Mouse (Mus musculus): ENCODE data around the gene 9330182L06Rik. TPM values are rescaled to one million over a fixed set of nuclear protein-coding genes. Genes with fewer than 3 reads are reported as not detected.

9330182L06Rik gene
- 4.3 and 4.7 TPM in 2 replicates for polyA plus RNA-seq (2015; fragmentation: Nextera tagmentation; extraction: Ambion mirVana)

DNA sequence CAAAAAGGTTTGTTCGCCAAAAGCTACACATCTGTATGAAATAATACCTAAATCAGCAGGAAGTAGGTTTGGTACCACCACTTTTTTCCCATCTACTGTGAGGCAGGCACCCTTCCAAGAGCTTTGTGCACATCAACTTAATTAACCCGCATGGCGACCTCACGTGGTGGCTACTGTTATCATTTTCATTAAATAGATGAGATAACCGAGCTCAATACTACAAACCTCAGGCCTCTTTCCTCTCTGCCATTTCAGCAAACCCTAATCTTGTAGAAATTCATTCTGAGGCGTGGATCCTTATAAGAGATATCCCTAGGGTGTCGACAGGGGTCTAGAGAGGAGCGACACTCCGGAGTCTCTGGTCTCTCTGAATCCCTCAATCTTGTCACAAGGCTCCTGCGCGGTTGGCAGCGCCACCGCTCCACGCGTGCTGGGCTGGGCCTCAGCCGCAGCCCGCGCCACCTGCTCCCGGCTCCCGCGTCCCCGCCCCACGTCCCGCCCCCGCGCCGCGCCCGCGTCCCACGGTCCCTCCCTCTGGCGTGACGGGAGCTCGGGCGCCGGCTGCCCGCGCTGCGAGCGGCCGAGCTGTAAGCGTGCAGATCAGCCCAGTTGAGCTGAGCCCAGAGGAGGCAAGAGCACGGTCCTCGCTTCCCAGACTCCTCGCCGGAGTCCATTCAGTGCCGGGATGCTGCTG lies at the start of gene 9330182L06Rik:
9330182L06Rik (plus strand) TSS at position 533 of the 694 bp plus-strand sequence.
- Histone ChIP-seq H3K4me1 (0 out of 2 replicates have a peak, but pooled peaks cover 3% of the 10 kb centered on the region), H3K27me3 (replicated peaks) (0 out of 2 replicates have a peak, but pooled peaks cover 5% of the 10 kb centered on the region)

DNA sequence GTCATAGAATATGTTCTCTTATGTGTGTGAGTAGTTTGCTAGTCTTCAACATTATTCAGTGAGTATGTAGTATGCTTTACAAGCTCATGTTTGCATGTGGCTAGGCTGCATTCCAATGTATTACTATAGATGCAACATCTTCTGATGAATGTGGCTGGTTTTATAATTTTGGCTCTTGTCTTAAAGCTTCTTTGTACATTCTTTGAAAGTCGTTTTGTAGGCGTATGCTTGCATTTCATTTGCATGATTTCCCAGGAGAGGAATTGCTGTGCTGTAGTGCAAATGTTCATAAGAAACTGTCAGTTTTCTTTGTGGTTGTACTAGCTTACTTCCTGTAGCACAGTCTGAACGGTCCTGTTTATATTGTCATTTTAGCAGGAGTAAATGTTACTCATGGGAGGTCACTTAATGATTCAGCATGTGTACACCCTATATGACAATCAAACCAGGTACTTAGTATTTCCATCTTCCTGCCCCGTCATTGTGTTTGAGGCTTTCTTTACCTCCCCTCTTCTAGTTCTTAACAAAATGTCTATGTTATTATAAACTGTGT lies 38.4 kb upstream of the 9330182L06Rik start:
- H3K4me1 ChIP-seq: no peaks in the 10 kb centered on the region
- 69% methylated on average over 4 of the region's 4 CpGs for WGBS
- H3K27me3 ChIP-seq (replicated peaks): no peaks in the 10 kb centered on the region
- no peaks in the 10 kb centered on the region for H3K9me3 ChIP-seq
- no peak overlapping the region for H3K9ac ChIP-seq
- H3K4me3 ChIP-seq (replicated peaks): no peak overlapping the region
- no peaks in the 10 kb centered on the region for H3K36me3 ChIP-seq
- no peak for ATAC-seq (ENCODE audit: insufficient read depth, low FRiP score, low read depth)
- no peak overlapping the region for H3K27ac ChIP-seq
- H3K4me2 ChIP-seq: no peak overlapping the region

More for the DNA sequence above, at the start of gene 9330182L06Rik:
- peak; percentile 94 for ATAC-seq (ENCODE audit: insufficient read depth, low FRiP score, low read depth)
- H3K4me2 ChIP-seq: peak within 1 kb of the TSS; percentile 97
- peak within 1 kb of the TSS; percentile 65 for H3K4me3 ChIP-seq (replicated peaks)
- no peaks in the 10 kb centered on the region for H3K9me3 ChIP-seq
- peak within 1 kb of the TSS; percentile 69; the same call in 1 of the 2 replicates for H3K27ac ChIP-seq
- H3K9ac ChIP-seq: peak within 1 kb of the TSS; percentile 46
- no peaks in the 10 kb centered on the region for H3K36me3 ChIP-seq
- 1% methylated on average over 41 of the region's 47 CpGs for WGBS

DNA sequence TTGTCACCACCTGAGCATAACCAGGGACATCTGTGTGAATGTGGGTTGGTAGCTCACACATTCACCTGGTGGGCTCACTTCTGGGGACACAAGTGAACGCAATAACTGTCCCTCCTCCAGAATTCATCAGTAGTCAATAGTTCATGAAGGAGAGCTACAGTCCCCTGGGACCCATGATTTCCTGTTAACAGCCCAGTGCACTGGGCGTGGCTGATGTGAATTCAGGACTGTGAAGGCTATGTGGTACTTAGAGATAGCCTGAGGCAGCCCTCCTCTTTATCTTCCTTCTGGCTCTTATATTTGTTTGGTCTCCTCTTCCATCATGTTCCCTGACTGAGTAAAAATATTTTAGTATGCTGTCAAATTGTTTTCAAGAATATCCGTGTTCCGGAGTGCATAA lies 1.6 kb upstream of the 9330182L06Rik start:
- 75% methylated on average over 4 of the region's 4 CpGs for WGBS
- H3K27ac ChIP-seq: no peak overlapping the region
- no peak overlapping the region for H3K4me3 ChIP-seq (replicated peaks)
- no peak overlapping the region for H3K9ac ChIP-seq
- H3K27me3 ChIP-seq (replicated peaks): 0 out of 2 replicates have a peak, but pooled peaks cover 5% of the 10 kb centered on the region
- no peak overlapping the region for H3K4me2 ChIP-seq
- H3K4me1 ChIP-seq: 0 out of 2 replicates have a peak, but pooled peaks cover 3% of the 10 kb centered on the region
- no peak for ATAC-seq (ENCODE audit: insufficient read depth, low FRiP score, low read depth)
- H3K9me3 ChIP-seq: no peaks in the 10 kb centered on the region
- no peaks in the 10 kb centered on the region for H3K36me3 ChIP-seq

DNA sequence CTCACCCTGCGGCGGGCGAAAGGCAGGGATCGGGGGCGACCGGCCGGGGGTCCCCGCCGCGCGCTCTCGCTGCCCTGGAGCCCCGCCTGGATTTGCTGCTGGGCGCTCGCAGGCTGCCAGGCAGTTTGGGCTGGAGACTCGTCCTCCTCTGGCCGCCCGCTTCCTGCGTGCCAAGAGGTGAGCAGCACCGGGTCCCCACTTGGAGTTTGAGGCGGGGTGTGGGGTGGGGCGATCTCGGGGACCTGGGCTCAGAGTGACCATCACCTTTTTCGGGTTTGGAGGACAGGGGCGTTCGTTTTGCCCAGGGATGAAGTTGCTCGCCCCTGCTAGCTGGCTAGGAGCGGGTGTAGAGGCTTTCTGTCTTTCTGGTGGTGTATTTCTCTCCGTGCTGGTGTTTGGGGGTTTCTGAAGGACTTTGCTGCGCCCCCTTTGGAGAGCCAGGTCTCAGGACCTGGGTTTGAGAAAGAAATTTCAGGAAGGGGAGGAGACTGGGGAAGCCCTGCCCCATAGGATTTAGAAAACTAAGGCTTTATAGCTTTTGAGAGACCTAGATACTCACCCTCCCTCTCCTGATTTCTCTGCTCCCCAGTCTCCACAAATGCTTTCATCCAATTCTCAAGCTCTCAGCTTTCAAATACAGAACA lies 484 bp downstream of the 9330182L06Rik start:
- H3K9ac ChIP-seq: peak overlapping the region; percentile 46
- under 1% methylated on average over 30 of the region's 30 CpGs for WGBS
- H3K27me3 ChIP-seq (replicated peaks): 0 out of 2 replicates have a peak, but pooled peaks cover 5% of the 10 kb centered on the region
- 0 out of 2 replicates have a peak, but pooled peaks cover 3% of the 10 kb centered on the region for H3K4me1 ChIP-seq
- H3K36me3 ChIP-seq: no peaks in the 10 kb centered on the region
- peak overlapping the region; percentile 97 for H3K4me2 ChIP-seq
- H3K27ac ChIP-seq: peak overlapping the region; percentile 69; the same call in 1 of the 2 replicates
- H3K9me3 ChIP-seq: no peaks in the 10 kb centered on the region
- ATAC-seq (ENCODE audit: insufficient read depth, low FRiP score, low read depth): no peak; the same call in 1 of the 2 replicates
- peak overlapping the region; percentile 65 for H3K4me3 ChIP-seq (replicated peaks)

DNA sequence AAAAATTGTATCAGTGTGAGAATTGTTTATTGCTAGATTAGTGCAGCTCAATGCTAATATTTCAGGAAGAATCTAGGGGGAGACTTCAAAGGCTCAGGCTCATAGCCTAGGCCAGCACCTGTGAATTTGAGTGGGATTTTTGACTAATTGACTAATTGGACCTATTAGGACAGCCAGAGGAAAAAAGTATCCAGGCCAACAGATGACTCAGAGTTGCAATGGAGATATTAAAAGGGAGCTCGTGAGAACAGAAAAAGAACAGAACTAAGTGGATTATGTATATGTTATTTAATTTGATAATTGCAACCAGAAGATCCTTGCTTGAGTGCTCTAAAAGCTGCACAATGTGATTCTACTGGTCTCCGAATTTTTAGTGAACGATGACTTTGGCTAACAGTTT lies 3.7 kb downstream of the 9330182L06Rik start:
- H3K36me3 ChIP-seq: no peaks in the 10 kb centered on the region
- no peaks in the 10 kb centered on the region for H3K9me3 ChIP-seq
- H3K4me2 ChIP-seq: no peak overlapping the region
- H3K9ac ChIP-seq: no peak overlapping the region
- no peak overlapping the region for H3K27ac ChIP-seq
- no peak overlapping the region for H3K4me3 ChIP-seq (replicated peaks)
- 76% methylated on average over 3 of the region's 3 CpGs for WGBS
- ATAC-seq (ENCODE audit: insufficient read depth, low FRiP score, low read depth): no peak
- 0 out of 2 replicates have a peak, but pooled peaks cover 3% of the 10 kb centered on the region for H3K4me1 ChIP-seq
- 0 out of 2 replicates have a peak, but pooled peaks cover 5% of the 10 kb centered on the region for H3K27me3 ChIP-seq (replicated peaks)

DNA sequence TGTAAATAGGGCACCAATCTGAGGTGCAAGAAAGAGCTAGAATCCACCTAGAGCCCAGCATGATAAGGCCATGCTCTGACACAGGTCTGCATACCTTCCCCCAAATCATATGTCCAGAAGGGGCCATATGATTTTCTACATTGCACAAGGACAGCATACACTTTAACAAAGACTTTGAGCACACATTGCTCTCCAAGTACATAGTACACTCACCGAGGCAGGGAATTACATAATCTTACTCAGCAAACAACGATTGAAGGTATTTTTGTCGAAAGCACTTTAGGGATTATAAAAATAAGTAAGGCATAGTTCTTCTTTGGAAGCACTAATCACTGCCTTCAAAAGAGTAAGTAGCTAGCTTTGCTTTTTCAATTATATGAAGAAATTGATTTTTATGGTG lies 7.1 kb downstream of the 9330182L06Rik start:
- no peak overlapping the region for H3K4me2 ChIP-seq
- no peaks in the 10 kb centered on the region for H3K9me3 ChIP-seq
- H3K27ac ChIP-seq: no peak overlapping the region
- no peaks in the 10 kb centered on the region for H3K27me3 ChIP-seq (replicated peaks)
- H3K4me1 ChIP-seq: no peaks in the 10 kb centered on the region
- no peak for ATAC-seq (ENCODE audit: insufficient read depth, low FRiP score, low read depth)
- 70% methylated on average over 3 of the region's 3 CpGs for WGBS
- H3K4me3 ChIP-seq (replicated peaks): no peak overlapping the region
- no peaks in the 10 kb centered on the region for H3K36me3 ChIP-seq
- H3K9ac ChIP-seq: no peak overlapping the region

DNA sequence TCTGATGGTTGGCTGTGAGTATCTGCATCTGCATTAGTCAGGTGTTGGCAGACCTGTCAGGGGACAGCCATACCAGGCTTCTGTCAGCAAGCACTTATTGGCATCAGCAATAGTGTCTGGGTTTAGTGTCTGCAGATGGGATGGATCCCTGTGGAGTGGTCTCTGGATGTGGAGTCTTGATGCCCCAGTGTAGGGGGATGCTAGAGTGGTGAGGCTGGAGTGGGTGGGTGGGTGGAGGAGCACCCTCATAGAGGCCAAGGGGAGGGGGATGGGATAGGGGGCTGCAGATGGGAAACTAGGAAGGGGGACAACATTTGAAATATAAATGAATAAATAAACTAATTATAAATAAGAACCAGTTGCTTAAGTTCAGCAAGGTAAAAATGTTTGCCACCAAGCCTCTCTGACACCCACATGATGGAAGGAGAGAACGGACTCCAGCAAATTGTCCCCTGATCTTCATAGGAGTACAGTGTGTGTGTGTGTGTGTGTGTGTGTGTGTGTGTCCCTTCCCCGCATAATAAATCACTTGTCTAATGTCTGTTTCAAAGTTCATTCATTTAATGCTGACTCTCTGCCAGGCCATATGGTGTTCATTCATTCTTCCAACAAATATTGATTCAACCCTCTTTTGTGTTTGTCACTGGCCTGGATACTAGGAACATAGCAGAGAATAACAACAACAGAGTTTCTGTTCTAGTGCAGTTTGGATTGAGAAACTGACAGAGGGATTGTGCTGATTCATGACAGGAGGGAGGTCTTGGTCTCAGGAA lies 30.0 kb downstream of the 9330182L06Rik start:
- Histone ChIP-seq H3K4me1 (no peaks in the 10 kb centered on the region), H3K27ac (no peak overlapping the region), H3K4me3 (replicated peaks) (no peak overlapping the region), H3K9ac (no peak overlapping the region), H3K9me3 (no peaks in the 10 kb centered on the region), H3K36me3 (no peaks in the 10 kb centered on the region), H3K4me2 (no peak overlapping the region), H3K27me3 (replicated peaks) (no peaks in the 10 kb centered on the region)
- 80% methylated on average over 2 of the region's 2 CpGs for WGBS
- no peak; the same call in 1 of the 2 replicates for ATAC-seq (ENCODE audit: insufficient read depth, low FRiP score, low read depth)

DNA sequence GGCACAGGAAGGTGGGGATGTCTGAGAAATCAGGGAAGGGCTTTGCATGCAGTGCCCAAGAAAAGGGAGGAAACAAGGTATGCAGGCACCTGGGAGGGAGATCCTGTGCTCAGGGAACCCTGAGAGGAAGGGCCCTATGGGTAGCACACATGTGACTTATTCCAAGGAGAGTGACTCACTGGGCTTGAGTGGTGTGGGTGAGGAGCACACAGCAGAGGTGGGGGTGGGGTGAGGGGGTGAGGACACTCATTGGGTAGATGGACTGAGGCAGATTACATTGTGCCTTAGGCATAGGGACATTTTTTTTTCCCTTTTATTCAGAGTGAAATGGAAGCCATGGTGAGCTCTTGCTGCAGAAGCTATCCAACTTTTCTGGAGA lies 30.6 kb downstream of the 9330182L06Rik start:
- no peak for ATAC-seq (ENCODE audit: insufficient read depth, low FRiP score, low read depth)
- no peaks in the 10 kb centered on the region for H3K9me3 ChIP-seq
- H3K4me1 ChIP-seq: no peaks in the 10 kb centered on the region
- no peak overlapping the region for H3K27ac ChIP-seq
- no peaks in the 10 kb centered on the region for H3K27me3 ChIP-seq (replicated peaks)
- no peak overlapping the region for H3K9ac ChIP-seq
- no peaks in the 10 kb centered on the region for H3K36me3 ChIP-seq
- H3K4me3 ChIP-seq (replicated peaks): no peak overlapping the region
- no peak overlapping the region for H3K4me2 ChIP-seq

DNA sequence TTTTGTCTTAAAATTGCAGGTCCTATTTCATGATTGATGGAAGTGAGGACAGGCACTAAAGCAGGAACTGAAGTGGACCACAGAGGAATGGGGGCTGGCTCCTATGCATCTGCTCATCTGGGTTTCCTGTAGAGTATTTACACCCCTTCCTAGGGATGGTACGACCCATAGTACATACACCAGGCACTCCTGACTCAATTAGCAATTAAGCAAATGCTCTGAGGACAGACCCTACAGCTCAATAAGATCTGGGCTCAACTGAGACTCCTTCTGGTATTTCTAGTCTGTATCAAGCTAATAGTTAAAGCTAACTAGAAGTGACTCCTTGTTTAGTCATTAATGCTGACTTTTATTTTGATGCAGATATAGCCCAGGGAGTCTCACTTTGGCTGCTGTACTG lies 60.9 kb downstream of the 9330182L06Rik start:
- Histone ChIP-seq H3K4me2 (no peak overlapping the region), H3K4me3 (replicated peaks) (no peak overlapping the region), H3K9me3 (no peaks in the 10 kb centered on the region), H3K27ac (no peak overlapping the region), H3K36me3 (no peaks in the 10 kb centered on the region), H3K4me1 (no peaks in the 10 kb centered on the region), H3K27me3 (replicated peaks) (no peaks in the 10 kb centered on the region), H3K9ac (no peak overlapping the region)
- no peak for ATAC-seq (ENCODE audit: insufficient read depth, low FRiP score, low read depth)
- WGBS: 39% methylated on average over 1 of the region's 1 CpGs

DNA sequence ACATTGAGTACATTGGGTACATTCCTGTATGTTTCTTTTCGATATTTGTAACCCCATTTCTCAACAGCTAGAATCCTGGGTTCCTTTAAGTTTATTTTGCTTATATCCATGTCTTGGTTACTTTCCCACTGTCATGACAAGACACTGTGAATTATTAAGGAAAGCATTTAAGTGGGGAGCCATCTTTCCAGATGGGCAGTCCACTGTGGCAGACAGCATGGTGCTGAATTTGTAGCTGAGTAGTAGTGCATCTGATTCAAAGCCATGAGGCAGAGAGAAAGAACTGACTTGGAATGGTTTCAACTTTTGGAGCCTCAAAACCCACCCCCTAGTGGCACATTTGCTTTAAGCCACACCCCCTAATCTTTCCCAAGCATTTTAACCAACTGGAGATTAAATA lies 61.6 kb downstream of the 9330182L06Rik start:
- 91% methylated on average over 1 of the region's 1 CpGs for WGBS
- ATAC-seq (ENCODE audit: insufficient read depth, low FRiP score, low read depth): no peak
- H3K4me1 ChIP-seq: no peaks in the 10 kb centered on the region
- no peak overlapping the region for H3K27ac ChIP-seq
- no peak overlapping the region for H3K4me2 ChIP-seq
- no peak overlapping the region for H3K9ac ChIP-seq
- no peaks in the 10 kb centered on the region for H3K36me3 ChIP-seq
- no peaks in the 10 kb centered on the region for H3K27me3 ChIP-seq (replicated peaks)
- no peak overlapping the region for H3K4me3 ChIP-seq (replicated peaks)
- H3K9me3 ChIP-seq: no peaks in the 10 kb centered on the region

DNA sequence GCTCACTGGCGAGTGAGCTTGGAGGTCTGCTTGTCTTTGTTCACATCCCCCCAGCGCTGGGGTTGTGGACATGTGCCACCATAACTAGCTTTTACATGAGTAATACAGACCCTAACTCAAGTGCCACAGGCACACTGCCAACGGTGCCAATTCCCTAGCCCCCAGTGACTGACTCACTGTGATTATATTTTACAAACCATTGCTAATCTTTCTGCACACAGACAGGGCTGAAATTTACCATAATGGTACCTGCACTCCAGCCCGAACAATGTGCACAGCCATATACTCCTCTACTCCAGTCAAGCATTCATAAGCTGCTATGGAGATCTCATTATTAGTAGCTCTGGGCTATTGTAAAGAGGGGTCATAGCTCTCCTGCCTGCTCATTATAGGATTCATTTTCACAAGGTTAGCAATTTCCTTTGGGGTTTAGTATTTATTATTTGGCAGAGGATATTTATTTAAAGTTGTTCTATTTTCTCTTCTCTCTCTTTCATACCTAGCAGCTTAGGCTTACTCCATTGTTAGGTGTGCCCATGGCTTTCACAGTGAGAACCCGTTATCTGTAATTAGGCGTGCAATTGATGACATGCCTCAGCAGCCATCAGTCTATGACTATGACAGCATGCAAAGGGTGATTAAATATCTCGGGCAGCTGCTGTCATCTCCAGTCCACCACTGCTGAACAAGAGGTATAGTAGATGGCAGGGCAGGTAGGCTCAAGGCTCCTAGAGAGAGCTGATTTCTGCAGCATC lies 73.0 kb downstream of the 9330182L06Rik start:
- 67% methylated on average over 7 of the region's 7 CpGs for WGBS
- H3K4me1 ChIP-seq: no peaks in the 10 kb centered on the region
- no peak overlapping the region for H3K27ac ChIP-seq
- H3K9me3 ChIP-seq: no peaks in the 10 kb centered on the region
- no peaks in the 10 kb centered on the region for H3K36me3 ChIP-seq
- H3K4me2 ChIP-seq: no peak overlapping the region
- H3K27me3 ChIP-seq (replicated peaks): no peaks in the 10 kb centered on the region
- ATAC-seq (ENCODE audit: insufficient read depth, low FRiP score, low read depth): no peak
- H3K4me3 ChIP-seq (replicated peaks): no peak overlapping the region
- no peak overlapping the region for H3K9ac ChIP-seq

Data from stomach, embryonic 15.5 days (tissue).